Mouse (Mus musculus) retina, postnatal 7 days (tissue): ENCODE measurements around the gene 5031439G07Rik.

Source experiments
- DNase-seq: peaks from one replicate; pipeline ENCODE4 v3.0.0-alpha.2; 2012; ENCODE audit warnings: low read depth, low spot score

5031439G07Rik gene

DNA sequence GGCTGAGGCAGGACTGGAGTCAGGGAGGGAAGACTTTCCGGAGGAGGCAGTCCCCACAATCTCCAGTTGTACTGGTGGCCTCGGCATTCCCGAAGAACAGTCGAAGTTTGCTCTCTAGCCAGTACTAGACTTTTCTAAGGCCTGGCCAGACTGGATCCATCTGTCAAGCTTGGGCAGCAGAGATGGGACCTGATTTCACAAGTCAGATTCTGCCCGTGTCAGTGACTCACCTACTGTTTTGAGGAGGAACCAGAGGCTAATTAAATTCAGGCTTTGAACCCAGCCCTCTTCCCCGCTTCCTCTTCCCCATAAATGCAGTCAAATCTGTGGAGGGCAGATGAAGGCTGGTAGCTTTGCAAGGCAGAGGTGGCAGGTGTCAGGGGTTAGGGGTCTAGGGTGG, 6.7 kb upstream of the 5031439G07Rik start:
- no peak for DNase-seq

- no peak for DNase-seq
Measured at GRCm38 (mm10) chr15:84994498-84994897, 6.1 kb upstream of the 5031439G07Rik start.

DNA sequence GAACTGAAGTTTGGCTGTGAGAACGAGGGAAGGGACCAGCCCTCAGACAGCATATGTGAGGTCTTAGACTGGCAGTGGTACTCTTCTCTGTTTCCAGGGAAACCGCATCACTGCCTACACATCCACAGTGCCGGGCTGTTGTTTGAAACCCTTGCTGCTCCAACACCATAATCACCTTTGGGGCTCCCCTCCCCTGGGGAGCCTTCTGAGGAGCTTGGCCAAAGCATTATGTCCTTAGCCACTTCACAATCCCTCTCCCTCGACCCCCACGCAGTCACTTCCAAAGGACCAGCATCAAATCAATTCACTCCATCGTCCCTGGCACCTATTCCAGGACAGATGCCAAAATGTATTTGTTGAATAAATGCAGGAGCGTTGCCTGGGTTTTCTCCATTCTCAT, 1.4 kb upstream of the 5031439G07Rik start:
- DNase-seq: no peak

GRCm38 (mm10) chr15:84989098-84989497, 747 bp upstream of the 5031439G07Rik start:
- no peak for DNase-seq

DNA sequence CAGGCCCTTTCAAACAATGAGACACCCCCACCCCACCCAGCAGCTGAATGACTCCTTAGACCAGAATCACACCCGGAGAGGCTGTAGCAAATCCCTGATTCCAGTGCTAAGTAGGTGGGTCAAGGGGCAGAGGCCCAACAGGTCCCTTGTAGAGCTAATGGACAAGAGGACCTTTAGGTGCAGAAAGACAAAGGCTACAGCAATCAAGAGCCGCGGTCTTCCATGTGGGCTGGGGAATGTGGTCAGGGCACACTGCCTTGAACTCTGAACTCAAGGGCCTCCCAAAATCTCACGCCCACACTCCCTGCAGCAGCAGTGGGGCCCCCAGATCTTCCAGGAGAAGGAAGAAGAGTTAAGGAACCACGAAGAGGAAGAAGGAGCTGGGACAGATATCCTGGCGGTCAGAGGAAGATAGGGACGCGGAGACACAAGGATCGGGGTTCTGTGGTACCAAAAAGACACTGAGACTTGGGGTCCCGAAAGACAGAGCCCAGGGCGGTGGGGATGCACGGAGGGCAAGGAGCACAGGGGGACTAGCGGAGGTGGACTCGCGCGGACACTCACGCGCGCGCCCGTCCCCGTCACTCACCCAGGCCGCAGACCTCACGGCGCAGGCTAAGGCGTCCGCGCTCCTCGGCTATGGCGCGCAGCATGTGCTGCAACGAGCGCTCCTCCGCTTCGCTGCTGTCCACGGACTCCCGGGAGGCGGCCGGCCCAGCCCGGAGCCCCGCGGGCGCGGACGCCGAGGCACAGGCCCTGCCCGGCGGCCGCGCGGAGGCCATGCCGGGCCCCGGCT, 1.1 kb downstream of the 5031439G07Rik start:
- no peak for DNase-seq

DNA sequence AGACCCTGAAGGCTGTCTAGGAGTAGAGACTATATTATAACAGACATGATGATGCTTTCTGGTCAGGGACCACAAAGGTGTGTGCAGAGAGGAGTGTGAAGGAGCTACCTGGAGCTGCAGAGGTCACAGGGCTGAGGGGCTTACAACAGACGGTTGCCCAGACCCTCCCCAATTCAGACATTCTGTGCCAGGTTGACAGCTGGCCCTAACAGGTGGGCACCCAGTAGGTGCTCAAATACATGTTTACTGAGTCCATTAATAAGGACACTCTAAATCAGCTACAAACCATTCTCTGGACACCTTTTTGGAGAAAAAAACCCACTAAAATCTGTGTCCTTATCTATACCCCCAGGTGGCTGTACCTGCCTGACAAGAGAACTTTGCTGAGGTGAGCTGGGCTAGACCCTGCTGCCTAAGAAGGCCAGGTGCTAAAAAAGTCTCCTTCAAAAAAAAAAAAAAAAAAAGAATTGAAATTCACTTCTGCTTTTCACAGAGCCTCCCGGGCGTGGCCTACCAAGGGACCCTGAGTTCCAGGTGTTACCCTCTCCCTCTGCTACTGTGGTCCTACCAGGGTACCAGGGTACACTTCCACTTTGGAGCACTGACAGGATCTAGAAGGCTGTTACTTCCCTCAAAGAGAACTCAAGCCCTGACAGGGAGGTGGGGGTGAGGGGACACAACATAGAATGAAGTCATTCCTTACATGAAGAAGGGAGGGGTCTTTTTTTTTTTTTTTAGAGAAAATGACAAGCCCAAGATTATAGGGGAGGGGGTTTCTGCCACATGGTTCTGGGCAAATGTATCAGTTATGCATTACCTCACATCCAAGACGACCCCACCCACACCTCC, 2.0 kb downstream of the 5031439G07Rik start:
- DNase-seq: no peak

GRCm38 (mm10) chr15:84985516-84986160, 2.7 kb downstream of the 5031439G07Rik start:
- no peak for DNase-seq

- DNase-seq: no peak
Measured at GRCm38 (mm10) chr15:84983721-84984120, 4.6 kb downstream of the 5031439G07Rik start.

GRCm38 (mm10) chr15:84982888-84983287, 5.5 kb downstream of the 5031439G07Rik start:
- no peak for DNase-seq

- DNase-seq: no peak
Measured at GRCm38 (mm10) chr15:84981609-84982313, 6.6 kb downstream of the 5031439G07Rik start.

GRCm38 (mm10) chr15:84975729-84976128, 12.6 kb downstream of the 5031439G07Rik start:
- no peak for DNase-seq

GRCm38 (mm10) chr15:84973544-84973871, 14.8 kb downstream of the 5031439G07Rik start:
- no peak for DNase-seq

DNA sequence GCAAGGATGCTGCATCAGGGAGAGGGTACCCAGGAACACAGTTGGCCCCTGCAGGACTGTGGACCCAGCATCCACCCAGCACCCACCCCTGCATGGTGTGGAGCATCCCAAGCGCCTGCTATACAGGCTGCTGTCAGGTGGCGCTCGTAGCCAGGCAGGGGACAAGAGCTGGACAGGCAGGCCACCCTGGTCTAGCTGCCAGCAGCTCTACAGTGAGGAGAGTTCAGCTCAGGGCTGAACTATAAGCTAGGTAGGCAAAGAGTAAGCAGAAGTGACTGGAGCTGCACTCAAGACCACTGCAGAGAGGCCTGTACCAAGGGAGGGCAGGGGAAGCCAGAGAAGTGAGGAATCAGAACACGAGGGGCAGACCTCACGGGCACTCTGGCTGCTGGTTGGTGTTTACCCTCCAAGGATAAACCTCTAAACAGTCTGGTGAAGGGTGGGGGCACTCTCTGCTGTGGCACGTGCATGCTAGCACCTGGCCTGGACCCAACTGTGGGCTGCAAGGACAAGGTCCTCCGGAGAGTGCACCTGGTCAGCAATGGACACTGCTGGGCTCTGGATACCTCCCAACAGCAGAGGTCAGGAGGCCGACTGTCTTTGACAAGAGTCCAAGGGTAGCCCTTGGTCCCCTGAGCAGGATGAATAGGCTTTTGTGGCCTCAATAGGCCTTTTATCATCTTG, 15.3 kb downstream of the 5031439G07Rik start:
- DNase-seq: no peak

DNA sequence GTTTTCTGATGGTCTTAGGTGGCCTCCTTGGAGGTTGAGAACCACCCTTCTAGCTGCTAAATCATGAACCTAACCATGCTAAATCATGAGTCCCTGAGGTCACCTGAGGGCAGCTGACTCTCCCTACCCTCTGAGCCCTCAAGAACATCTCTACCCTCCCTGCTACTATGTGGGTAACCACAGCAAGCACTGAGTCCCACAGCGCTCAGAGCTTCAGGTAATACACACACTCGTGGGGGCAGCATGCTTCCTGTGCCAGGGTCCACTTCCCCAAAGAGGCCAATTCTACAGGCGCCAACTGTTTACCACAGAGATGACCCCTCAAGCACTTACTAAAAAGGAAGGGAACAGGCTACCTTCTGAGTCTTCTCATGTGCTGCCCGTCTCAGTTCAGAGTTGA, 19.8 kb downstream of the 5031439G07Rik start:
- no peak for DNase-seq

DNA sequence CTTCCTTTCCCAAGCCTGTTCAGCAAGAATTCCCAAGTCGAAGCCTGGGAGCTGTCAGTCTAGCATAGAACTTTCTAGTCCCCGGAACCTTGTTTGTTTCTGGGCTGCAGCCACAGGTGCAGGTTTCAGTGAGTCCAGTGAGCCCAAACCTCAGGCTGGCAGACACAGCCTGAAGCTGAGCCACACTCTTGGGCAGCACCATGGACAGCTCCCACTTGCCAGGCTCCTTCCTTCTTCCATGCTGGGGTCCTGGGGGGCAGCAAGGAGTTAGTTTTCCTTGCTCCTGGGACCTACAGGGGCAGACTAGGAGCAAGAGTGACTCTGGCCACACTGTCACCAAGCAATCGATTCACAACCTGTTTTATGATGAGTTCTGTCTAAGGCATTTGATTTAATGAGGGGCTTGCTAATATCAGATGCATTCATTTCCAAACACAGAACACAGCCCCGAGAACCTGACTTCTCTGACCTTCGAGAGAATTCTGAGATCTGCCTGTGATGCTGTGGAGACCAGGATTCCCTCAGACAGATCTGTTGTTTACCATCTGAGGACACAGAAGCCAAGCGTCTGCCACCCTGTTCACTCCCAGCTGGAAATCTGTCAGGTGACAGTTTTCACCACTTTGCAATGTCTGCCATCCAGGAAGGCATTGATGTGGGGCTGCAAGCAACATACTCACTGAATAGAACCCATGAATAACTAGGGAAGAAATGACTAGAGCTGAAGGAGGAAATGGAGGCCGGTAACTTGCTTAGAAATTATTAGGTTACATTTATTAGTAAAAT, 22.6 kb downstream of the 5031439G07Rik start:
- DNase-seq: no peak

DNA sequence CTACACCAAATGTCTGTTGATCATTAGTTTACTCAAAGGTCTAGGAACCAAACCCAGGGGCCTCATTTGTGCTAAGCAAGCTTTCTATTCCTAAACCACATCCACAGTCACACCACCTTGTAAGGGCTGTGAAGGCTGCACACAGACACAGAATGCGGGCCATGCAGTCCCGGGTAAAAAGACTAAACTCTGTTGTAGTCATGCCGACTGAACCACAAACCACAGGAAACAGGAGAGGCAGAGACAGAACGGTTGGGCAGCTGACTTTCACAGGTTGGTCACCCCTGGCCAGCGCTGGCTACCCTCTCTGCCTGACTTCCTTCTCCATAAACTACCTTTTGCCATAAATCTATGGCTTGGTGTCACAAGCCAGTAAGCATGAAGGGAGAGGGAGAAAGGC, 23.6 kb downstream of the 5031439G07Rik start:
- DNase-seq: no peak

DNA sequence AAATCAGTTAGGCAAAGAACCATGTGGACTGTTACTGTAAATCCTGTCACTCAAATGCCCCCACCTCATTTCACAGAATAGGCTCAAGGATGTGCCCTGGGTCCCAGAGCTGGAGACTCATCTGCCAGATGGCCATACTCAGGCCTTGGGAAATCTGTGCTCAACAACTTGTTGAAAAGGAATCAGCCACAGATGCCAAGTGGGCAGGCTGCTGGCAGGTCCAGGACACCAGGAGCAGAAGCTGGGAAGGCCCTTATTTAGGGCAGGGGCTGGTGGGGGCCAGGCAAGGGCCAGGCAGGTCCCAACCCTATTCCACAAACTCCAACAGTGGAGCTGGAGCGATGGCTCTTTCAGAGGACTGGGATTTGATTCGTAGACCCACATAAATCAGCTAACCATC, 25.8 kb downstream of the 5031439G07Rik start:
- no peak for DNase-seq

GRCm38 (mm10) chr15:84960692-84961091, 27.7 kb downstream of the 5031439G07Rik start:
- no peak for DNase-seq

DNA sequence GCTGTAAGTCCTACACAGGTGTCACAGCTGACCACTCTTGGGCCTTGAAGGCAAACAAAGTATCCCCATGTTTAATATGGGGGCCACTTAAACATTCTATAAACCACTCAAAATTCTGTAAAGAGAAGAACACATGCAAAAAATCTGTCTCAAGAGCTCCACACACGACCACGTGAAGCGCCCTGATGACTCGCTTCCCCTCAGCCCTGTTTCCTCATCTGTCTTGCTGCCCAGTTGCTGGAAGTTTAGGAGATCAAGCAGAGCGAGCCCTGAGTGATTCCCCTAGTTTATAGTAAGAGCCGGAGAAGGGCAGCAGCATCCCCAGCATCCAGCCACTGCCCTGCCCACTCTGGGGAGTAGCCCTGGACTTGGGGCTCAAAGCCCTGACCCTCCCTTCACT, 28.5 kb downstream of the 5031439G07Rik start:
- DNase-seq: no peak

DNA sequence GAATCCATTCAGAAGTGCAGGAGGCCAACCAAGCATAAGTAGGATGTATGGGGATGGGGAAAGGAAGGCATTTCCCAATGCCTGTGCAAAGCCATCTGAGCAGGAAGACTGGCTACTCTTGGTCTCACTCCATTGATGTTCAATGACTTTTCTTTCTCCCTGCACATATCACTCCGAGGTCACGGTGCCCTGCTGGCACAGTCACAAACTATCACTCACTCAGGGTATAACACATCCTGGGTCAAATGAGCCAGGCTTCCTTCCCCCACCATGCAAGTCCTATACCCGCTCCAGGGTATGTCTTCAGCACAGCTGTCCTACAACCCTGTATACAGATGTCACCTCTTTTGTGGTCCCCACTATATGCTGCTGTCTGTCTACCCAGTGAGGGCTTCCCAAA, 30.0 kb downstream of the 5031439G07Rik start:
- DNase-seq: no peak
